Mouse (Mus musculus) limb, embryonic 12.5 days (tissue): Measurements from ENCODE around the gene Lclat1. TPM values are rescaled to one million over a fixed set of nuclear protein-coding genes. Genes with fewer than 3 reads are reported as not detected.

Source experiments
- ATAC-seq: fragments of 200-750 bp; cut with Nextera tagmentation; 2 replicates; pipeline ENCODE4 v1.8.0; 2017; ENCODE audit warnings: low read depth, moderate TSS enrichment; ENCODE audit not compliant: insufficient number of reproducible peaks, insufficient read depth, low FRiP score, low TSS enrichment
- H3K27ac ChIP-seq: fragments of 300-500 bp; sonication (generic); 2 replicates; pipeline ENCODE4 v1.5.1; 2016; ENCODE audit warnings: mild to moderate bottlenecking, moderate library complexity
- H3K27me3 ChIP-seq: fragments of 300-500 bp; sonication (generic); 2 replicates; pipeline ENCODE4 v1.6.1; 2016; ENCODE audit warnings: mild to moderate bottlenecking, moderate library complexity
- H3K36me3 ChIP-seq: fragments of 300-500 bp; sonication (generic); 2 replicates; pipeline ENCODE4 v1.6.1; 2016; ENCODE audit warnings: mild to moderate bottlenecking, moderate library complexity
- H3K4me1 ChIP-seq: fragments of 300-500 bp; sonication (generic); replicated peaks from 2 replicates; pipeline ENCODE4 v1.6.1; 2016
- H3K4me2 ChIP-seq: fragments of 300-500 bp; sonication (generic); 2 replicates; pipeline ENCODE4 v1.6.1; 2016; ENCODE audit warnings: mild to moderate bottlenecking, moderate library complexity
- H3K4me3 ChIP-seq: fragments of 300-500 bp; sonication (generic); replicated peaks from 2 replicates; pipeline ENCODE4 v1.5.1; 2016; ENCODE audit warnings: mild to moderate bottlenecking
- H3K9ac ChIP-seq: fragments of 300-500 bp; sonication (generic); replicated peaks from 2 replicates; pipeline ENCODE4 v1.6.1; 2016; ENCODE audit warnings: mild to moderate bottlenecking, moderate library complexity
- H3K9me3 ChIP-seq: fragments of 300-500 bp; sonication (generic); 2 replicates; pipeline ENCODE4 v1.6.1; 2016; ENCODE audit warnings: mild to moderate bottlenecking, moderate library complexity
- WGBS: fragments of 180-500 bp; shearing (Covaris S2); methylation state at CpG from one replicate; pipeline ENCODE4 v1.1.7; 2016; 5-methylcytosine and 5-hydroxymethylcytosine counted together
- polyA plus RNA-seq: library from polyadenylated mRNA; unstranded; fragments of >200 nt; fragmentation: Nextera tagmentation; extraction: Ambion mirVana; gene quantifications from 2 replicates; pipeline ENCODE4 v1.2.1, GENCODE M21; 2016

The Lclat1 gene
- polyA plus RNA-seq: 7.5 and 9.6 TPM in 2 replicates

- H3K4me3 ChIP-seq: peak within 1 kb of the TSS; percentile 85
- peak within 1 kb of the TSS; percentile 64 for H3K27ac ChIP-seq
Measured at GRCm38 (mm10) chr17:73107158-73108157, at the start of gene Lclat1. Gene Lclat1 (plus strand): TSS chr17:73107985.

DNA sequence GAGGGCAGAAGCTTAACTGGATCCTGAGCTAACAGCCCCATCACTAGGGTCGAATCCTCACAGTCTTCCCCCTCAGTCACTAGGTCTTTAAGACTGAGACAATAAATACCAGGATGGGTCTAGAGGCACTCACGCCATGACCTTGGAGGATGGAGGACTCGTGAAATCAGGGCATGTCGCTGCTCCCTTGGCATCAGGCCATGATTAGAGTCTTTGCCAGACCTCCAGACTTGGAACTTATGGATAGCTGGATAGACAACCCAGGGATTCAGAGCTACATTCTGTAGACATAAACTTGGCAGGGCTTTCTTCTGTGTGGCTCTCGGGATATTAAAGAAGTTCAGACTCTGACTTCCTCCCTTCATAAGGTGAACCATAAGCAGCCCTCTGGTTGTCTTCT is 49.5 kb upstream of the Lclat1 start:
- H3K4me3 ChIP-seq: no peak overlapping the region
- ATAC-seq: no peak
- 81% methylated on average over 5 of the region's 5 CpGs for WGBS
- H3K27ac ChIP-seq: no peak overlapping the region
- H3K36me3 ChIP-seq: no peaks in the 10 kb centered on the region
- H3K27me3 ChIP-seq: no peaks in the 10 kb centered on the region
- peaks cover 21% of the 10 kb centered on the region for H3K4me1 ChIP-seq
- no peaks in the 10 kb centered on the region for H3K9me3 ChIP-seq
- no peak overlapping the region for H3K9ac ChIP-seq
- no peak overlapping the region for H3K4me2 ChIP-seq

More at GRCm38 (mm10) chr17:73107158-73108157, at the start of gene Lclat1:
- H3K27me3 ChIP-seq: no peaks in the 10 kb centered on the region
- peak within 1 kb of the TSS; percentile 88 for H3K9ac ChIP-seq
- no peaks in the 10 kb centered on the region for H3K9me3 ChIP-seq
- 4% methylated on average over 51 of the region's 51 CpGs for WGBS
- peak within 1 kb of the TSS; percentile 89 for H3K4me2 ChIP-seq
- ATAC-seq: peak; percentile 99
- H3K4me1 ChIP-seq: peaks cover 12% of the 10 kb centered on the region; the same call in 1 of the 2 replicates
- no peaks in the 10 kb centered on the region for H3K36me3 ChIP-seq

GRCm38 (mm10) chr17:73060224-73060896 is 47.4 kb upstream of the Lclat1 start:
- Histone ChIP-seq H3K9me3 (no peaks in the 10 kb centered on the region), H3K27ac (no peak overlapping the region), H3K4me3 (no peak overlapping the region), H3K27me3 (no peaks in the 10 kb centered on the region), H3K4me2 (no peak overlapping the region), H3K36me3 (no peaks in the 10 kb centered on the region), H3K9ac (no peak overlapping the region), H3K4me1 (peaks cover 12% of the 10 kb centered on the region)
- ATAC-seq: no peak
- WGBS: 28% methylated on average over 3 of the region's 3 CpGs

GRCm38 (mm10) chr17:73060897-73061252 is 46.9 kb upstream of the Lclat1 start:
- Histone ChIP-seq H3K36me3 (no peaks in the 10 kb centered on the region), H3K4me1 (peaks cover 12% of the 10 kb centered on the region), H3K9me3 (no peaks in the 10 kb centered on the region), H3K27me3 (no peaks in the 10 kb centered on the region), H3K27ac (no peak overlapping the region), H3K9ac (no peak overlapping the region), H3K4me2 (no peak overlapping the region), H3K4me3 (no peak overlapping the region)
- no peak for ATAC-seq
- WGBS: 63% methylated on average over 8 of the region's 8 CpGs

DNA sequence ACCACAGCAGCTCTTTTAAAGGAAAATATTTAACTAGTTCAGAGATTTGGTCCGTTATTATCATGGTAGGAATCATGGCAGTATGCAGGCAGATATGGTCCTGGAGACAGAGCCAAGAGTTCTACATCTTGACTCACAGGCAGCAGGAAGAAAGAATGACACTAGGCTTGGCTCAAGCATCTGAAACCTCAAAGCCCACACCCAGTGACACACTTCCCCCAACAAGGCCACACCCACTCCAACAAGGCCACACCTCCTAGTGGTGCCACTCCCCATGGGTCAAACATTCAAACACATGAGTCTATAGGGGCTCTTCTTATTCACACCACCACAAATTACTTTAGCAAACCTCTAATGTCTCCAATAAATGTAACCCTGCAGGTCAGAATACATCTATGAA is 45.1 kb upstream of the Lclat1 start:
- Histone ChIP-seq H3K4me3 (no peak overlapping the region), H3K9me3 (no peaks in the 10 kb centered on the region), H3K36me3 (no peaks in the 10 kb centered on the region), H3K4me2 (no peak overlapping the region), H3K27ac (0 out of 2 replicates have a peak overlapping the region, but pooled peaks have one; percentile 42), H3K9ac (no peak overlapping the region), H3K27me3 (no peaks in the 10 kb centered on the region), H3K4me1 (peaks cover 12% of the 10 kb centered on the region)
- 97% methylated on average over 1 of the region's 1 CpGs for WGBS
- no peak for ATAC-seq

- H3K36me3 ChIP-seq: no peaks in the 10 kb centered on the region
- no peak overlapping the region for H3K4me3 ChIP-seq
- peaks cover 12% of the 10 kb centered on the region for H3K4me1 ChIP-seq
- ATAC-seq: no peak
- no peak overlapping the region for H3K27ac ChIP-seq
- H3K9ac ChIP-seq: no peak overlapping the region
- WGBS: 24% methylated on average over 2 of the region's 2 CpGs
- no peaks in the 10 kb centered on the region for H3K27me3 ChIP-seq
- H3K4me2 ChIP-seq: no peak overlapping the region
- H3K9me3 ChIP-seq: no peaks in the 10 kb centered on the region
Measured at GRCm38 (mm10) chr17:73063299-73063698, 44.5 kb upstream of the Lclat1 start.

- Histone ChIP-seq H3K4me3 (no peak overlapping the region), H3K36me3 (no peaks in the 10 kb centered on the region), H3K27ac (no peak overlapping the region), H3K9ac (no peak overlapping the region), H3K4me2 (no peak overlapping the region), H3K9me3 (no peaks in the 10 kb centered on the region), H3K27me3 (no peaks in the 10 kb centered on the region), H3K4me1 (peaks cover 12% of the 10 kb centered on the region)
- no peak for ATAC-seq
- WGBS: 60% methylated on average over 1 of the region's 1 CpGs
Measured at GRCm38 (mm10) chr17:73063781-73064180, 44.0 kb upstream of the Lclat1 start.

GRCm38 (mm10) chr17:73066387-73067169 is 41.2 kb upstream of the Lclat1 start:
- Histone ChIP-seq H3K9ac (no peak overlapping the region), H3K27me3 (no peaks in the 10 kb centered on the region), H3K36me3 (no peaks in the 10 kb centered on the region), H3K27ac (no peak overlapping the region), H3K4me3 (no peak overlapping the region), H3K4me1 (peaks cover 3% of the 10 kb centered on the region), H3K9me3 (no peaks in the 10 kb centered on the region), H3K4me2 (no peak overlapping the region)
- no peak for ATAC-seq
- WGBS: 85% methylated on average over 9 of the region's 9 CpGs

DNA sequence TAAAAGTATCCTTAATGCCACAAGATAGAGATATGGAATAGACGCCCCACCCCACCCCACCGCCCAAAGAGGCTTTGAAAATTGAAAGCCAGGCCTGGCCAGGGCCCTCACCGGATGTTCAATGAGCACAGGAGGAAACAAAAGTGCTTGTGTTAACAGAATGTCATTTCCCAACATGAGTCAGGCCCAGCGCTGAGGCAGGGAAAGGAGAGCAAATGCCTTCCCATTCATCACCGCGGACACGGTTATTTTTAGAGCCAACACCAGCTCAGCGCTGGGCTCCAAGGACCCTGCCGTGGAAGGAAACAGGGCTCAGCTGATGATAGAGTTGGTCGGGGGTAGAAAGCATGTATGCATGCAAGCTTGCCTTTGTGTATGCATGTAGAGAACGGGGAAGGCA is 40.4 kb upstream of the Lclat1 start:
- no peak for ATAC-seq

GRCm38 (mm10) chr17:73068321-73068992 is 39.3 kb upstream of the Lclat1 start:
- H3K4me1 ChIP-seq: peaks cover 3% of the 10 kb centered on the region
- H3K9me3 ChIP-seq: no peaks in the 10 kb centered on the region
- no peak for ATAC-seq
- no peak overlapping the region for H3K27ac ChIP-seq
- H3K36me3 ChIP-seq: no peaks in the 10 kb centered on the region
- WGBS: 82% methylated on average over 10 of the region's 10 CpGs
- no peak overlapping the region for H3K9ac ChIP-seq
- peaks cover 6% of the 10 kb centered on the region; the same call in 1 of the 2 replicates for H3K27me3 ChIP-seq
- no peak overlapping the region for H3K4me2 ChIP-seq
- H3K4me3 ChIP-seq: no peak overlapping the region

More for the DNA sequence above, 40.4 kb upstream of the Lclat1 start:
- Histone ChIP-seq H3K4me1 (peaks cover 3% of the 10 kb centered on the region), H3K27ac (no peak overlapping the region), H3K9me3 (no peaks in the 10 kb centered on the region), H3K9ac (no peak overlapping the region), H3K36me3 (no peaks in the 10 kb centered on the region), H3K4me2 (no peak overlapping the region), H3K4me3 (no peak overlapping the region), H3K27me3 (peaks cover 4% of the 10 kb centered on the region; the same call in 1 of the 2 replicates)
- WGBS: 74% methylated on average over 11 of the region's 11 CpGs
